Comparison of ENCODE assay signal across 9 mouse cellular contexts in genomic region chr11:57445237-57445962, GRCm38 (mm10).
DNase-seq lines count a peak whose midpoint lies in the region; ATAC-seq lines count a peak whose summit lies in the region.
"Had no signal": no experiment of that assay in that cellular context is flagged by ENCODE, and none has a peak within 500 bp of the region (broad histone marks: within the 10 kb centered on the region; RNA-seq: fewer than 3 reads in every experiment).

No protein-coding gene starts in this region.

- peak overlapping the region; percentile 88 for H3K4me3 ChIP-seq in megakaryocyte, embryonic 14.5 days (replicated peaks)
- H3K4me3 ChIP-seq: limb, embryonic 13.5 days had no signal

- DNase-seq in kidney, adult 9 months, result peak; percentile 12
- DNase-seq in kidney, postnatal 4 days, result no peak
- DNase-seq in cerebellum, postnatal 10 days, result no peak
- DNase-seq in layer of hippocampus, adult 9-10 months (ENCODE audit: low spot score), result no peak
- no peak for DNase-seq in cerebellum, adult 11 months

- H3K27me3 ChIP-seq in megakaryocyte, embryonic 14.5 days (replicated peaks), result no peaks in the 10 kb centered on the region
- H3K27me3 ChIP-seq: limb, embryonic 13.5 days had no signal

- 0 out of 2 replicates have a peak, but pooled peaks cover 5% of the 10 kb centered on the region for H3K9me3 ChIP-seq in megakaryocyte, embryonic 14.5 days
- H3K9me3 ChIP-seq: limb, embryonic 13.5 days had no signal

- peaks cover 2% of the 10 kb centered on the region for H3K36me3 ChIP-seq in megakaryocyte, embryonic 14.5 days (replicated peaks; ENCODE audit: low read length)
- H3K36me3 ChIP-seq: limb, embryonic 13.5 days had no signal

- peak; percentile 98 for ATAC-seq in CD4-positive, CD25-positive, alpha-beta regulatory T cell, adult 4 months
- peak; percentile 96 to 99 for ATAC-seq in hematopoietic stem cell, adult 5-6 weeks (replicated peaks in 1 of 2; ENCODE audit: insufficient read depth in 1 of 2, low FRiP score in 2 of 2, low TSS enrichment in 1 of 2, low read depth in 1 of 2, poor library complexity in 2 of 2, severe bottlenecking in 2 of 2)

- H3K4me1 ChIP-seq in megakaryocyte, embryonic 14.5 days, result peaks cover 51% of the 10 kb centered on the region
- H3K4me1 ChIP-seq: limb, embryonic 13.5 days had no signal
